Mouse (Mus musculus) urinary bladder, postnatal 0 days (tissue): ENCODE data around the gene Fn1. TPM values are rescaled to one million over a fixed set of nuclear protein-coding genes. Genes with fewer than 3 reads are reported as not detected.

Experiments
- polyA plus RNA-seq: library from polyadenylated mRNA; unstranded; fragments of >200 nt; fragmentation: Nextera tagmentation; extraction: Ambion mirVana; gene quantifications from 2 replicates; pipeline ENCODE4 v1.2.1, GENCODE M21; 2015

Fn1 gene
- polyA plus RNA-seq = 391 and 470 TPM in 2 replicates

GRCm38 (mm10) chr1:71652551-71653399 is at the start of gene Fn1:
Gene Fn1, minus strand, starts transcription at chr1:71653200.

DNA sequence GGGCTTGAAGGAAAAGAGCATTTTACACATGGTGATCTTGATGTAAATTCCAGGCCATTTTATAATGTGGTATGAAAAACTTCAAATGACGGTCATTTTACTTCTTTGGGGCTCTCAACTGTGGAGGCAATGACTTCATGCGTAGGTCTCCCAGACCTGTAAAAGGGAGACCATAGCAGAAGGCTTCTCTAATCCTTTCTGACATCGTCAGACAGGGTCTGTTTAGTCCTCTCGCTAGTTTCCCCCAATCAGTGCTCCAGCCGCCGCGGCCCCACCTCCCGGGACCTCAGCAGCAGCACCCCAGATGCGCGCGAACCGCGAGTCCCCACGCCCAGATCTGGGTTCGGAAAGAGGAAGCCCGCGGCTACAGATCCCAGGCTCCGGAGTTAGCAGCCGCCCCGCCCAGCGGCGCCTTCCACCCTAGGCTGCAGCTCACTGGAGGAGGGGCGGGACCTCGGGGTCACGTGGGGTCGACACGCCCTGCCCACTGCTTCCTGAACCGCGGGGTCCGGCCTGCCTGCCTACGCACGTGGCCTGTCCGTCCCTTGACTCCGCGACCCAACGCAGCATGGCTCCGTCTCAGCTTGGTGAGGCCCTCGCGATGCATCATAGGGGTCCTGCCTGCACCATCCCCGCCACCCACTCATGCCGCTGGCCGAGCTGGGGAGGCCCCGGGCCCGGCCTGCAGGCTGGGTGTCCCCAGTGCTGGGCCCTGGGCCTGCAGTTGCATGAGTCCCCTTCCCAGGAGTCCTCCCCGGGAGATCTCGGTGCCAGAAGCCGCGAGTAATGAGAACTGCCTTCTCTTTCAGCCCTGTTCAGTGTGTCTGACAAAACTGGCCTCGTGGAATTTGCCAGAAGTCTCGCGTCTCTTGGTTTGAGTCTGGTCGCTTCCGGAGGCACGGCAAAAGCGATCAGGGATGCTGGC is 96.0 kb downstream of the Fn1 start, which contains the start of gene Atic:
Atic (plus strand) TSS at position 463 of the 925 bp plus-strand sequence.

Other genes starting within 250 kb of the Fn1 start
- gene Abca12, start 238.3 kb downstream of the Fn1 start, polyA plus RNA-seq = not detected in 2 replicates
- gene Atic, start 96.0 kb downstream of the Fn1 start, polyA plus RNA-seq = 35.2 and 38.5 TPM in 2 replicates